Mouse (Mus musculus) hindbrain, embryonic 15.5 days (tissue): ENCODE measurements around the gene Kcna10. TPM values are rescaled to one million over a fixed set of nuclear protein-coding genes. Genes with fewer than 3 reads are reported as not detected.
A peak's percentile ranks its signal among the peaks of the same experiment; 100 is the strongest.

Experiments
- ATAC-seq: fragments of 200-750 bp; cut with Nextera tagmentation; 2 replicates; pipeline ENCODE4 v1.8.0; 2017; ENCODE audit warnings: low read depth, moderate number of reproducible peaks, moderate TSS enrichment; ENCODE audit not compliant: low FRiP score
- H3K27ac ChIP-seq: fragments of 300-500 bp; sonication (generic); replicated peaks from 2 replicates; pipeline ENCODE4 v1.5.1; 2015; ENCODE audit warnings: mild to moderate bottlenecking, inconsistent platforms
- H3K27me3 ChIP-seq: fragments of 300-500 bp; sonication (generic); 2 replicates; pipeline ENCODE4 v1.6.1; 2015; ENCODE audit warnings: control low read depth, inconsistent platforms
- H3K36me3 ChIP-seq: fragments of 300-500 bp; sonication (generic); 2 replicates; pipeline ENCODE4 v1.6.1; 2015; ENCODE audit warnings: control low read depth, inconsistent platforms
- H3K4me1 ChIP-seq: fragments of 300-500 bp; sonication (generic); replicated peaks from 2 replicates; pipeline ENCODE4 v1.6.1; 2015; ENCODE audit warnings: control low read depth, inconsistent platforms
- H3K4me2 ChIP-seq: fragments of 300-500 bp; sonication (generic); 2 replicates; pipeline ENCODE4 v1.6.1; 2015; ENCODE audit warnings: moderate library complexity, mild to moderate bottlenecking, inconsistent platforms
- H3K4me3 ChIP-seq: fragments of 300-500 bp; sonication (generic); 2 replicates; pipeline ENCODE4 v1.5.1; 2015; ENCODE audit warnings: mild to moderate bottlenecking, inconsistent platforms
- H3K9ac ChIP-seq: fragments of 300-500 bp; sonication (generic); 2 replicates; pipeline ENCODE4 v1.6.1; 2015; ENCODE audit warnings: inconsistent platforms
- H3K9me3 ChIP-seq: fragments of 300-500 bp; sonication (generic); 2 replicates; pipeline ENCODE4 v1.6.1; 2016; ENCODE audit warnings: control low read depth, inconsistent platforms
- WGBS: fragments of 180-500 bp; shearing (Covaris S2); methylation state at CpG from one replicate; pipeline ENCODE4 v1.1.7; 2015; 5-methylcytosine and 5-hydroxymethylcytosine counted together
- polyA plus RNA-seq: library from polyadenylated mRNA; unstranded; fragments of >200 nt; fragmentation: Nextera tagmentation; extraction: Ambion mirVana; gene quantifications from 2 replicates; pipeline ENCODE4 v1.2.1, GENCODE M21; 2015

The Kcna10 gene
- polyA plus RNA-seq, 1 experiment from 2014 or later = not detected

DNA sequence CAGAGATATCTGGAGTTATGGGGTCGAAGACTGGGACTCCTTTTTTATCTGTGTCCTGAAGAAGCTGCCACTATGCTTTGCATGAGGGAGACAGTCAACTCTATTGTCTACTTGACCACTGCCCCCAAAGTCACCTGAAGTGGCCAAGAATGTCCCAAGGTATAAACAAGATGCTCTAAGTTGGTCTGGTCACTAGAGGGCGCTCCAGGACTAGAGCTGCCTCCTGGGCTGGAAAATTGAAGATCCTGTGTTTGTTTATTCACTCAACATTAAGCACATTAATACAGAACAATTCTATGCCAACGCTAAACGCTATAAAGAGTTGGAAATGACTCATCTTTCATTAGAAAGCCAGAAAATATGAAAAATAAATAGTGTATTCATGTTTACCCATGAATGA, 23.1 kb downstream of the Kcna10 start:
- ATAC-seq = no peak
- H3K36me3 ChIP-seq = no peaks in the 10 kb centered on the region
- H3K9me3 ChIP-seq = no peaks in the 10 kb centered on the region
- H3K4me3 ChIP-seq = no peak overlapping the region
- H3K4me2 ChIP-seq = no peak overlapping the region
- no peaks in the 10 kb centered on the region for H3K27me3 ChIP-seq
- H3K9ac ChIP-seq = no peak overlapping the region
- no peak overlapping the region for H3K27ac ChIP-seq
- WGBS = 18% methylated on average over 4 of the region's 4 CpGs
- peaks cover 13% of the 10 kb centered on the region for H3K4me1 ChIP-seq

DNA sequence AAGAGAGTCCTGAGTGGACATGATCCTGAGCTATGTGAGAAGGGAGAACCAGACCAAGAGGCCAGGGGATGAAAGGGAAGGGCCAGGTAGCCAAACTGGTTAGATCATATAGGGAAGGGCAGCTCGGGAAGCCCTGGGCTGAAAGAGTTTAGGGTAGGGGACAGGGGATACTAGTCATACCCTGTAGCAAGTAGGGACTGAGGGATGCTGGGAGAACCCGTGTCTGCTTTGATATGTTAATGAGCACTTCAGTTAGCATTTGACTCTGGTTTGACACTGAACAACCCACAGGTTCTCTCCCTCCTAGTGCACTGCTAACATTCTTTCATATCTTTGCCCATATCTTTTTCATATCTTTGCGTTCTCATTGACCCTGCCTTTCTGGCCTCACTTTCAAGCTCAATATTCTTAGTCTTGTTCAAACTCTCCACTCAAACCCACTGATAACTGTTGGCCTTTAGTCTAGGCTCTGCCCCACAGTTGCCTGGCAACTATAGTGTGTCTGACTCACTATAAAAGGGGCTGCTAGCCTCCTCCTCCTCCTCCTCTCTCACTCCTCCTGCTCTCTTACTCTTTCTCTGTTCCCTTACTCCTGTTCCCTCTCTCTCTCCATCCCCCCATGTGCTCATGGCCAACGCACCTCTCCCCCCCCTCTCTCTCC, 23.8 kb downstream of the Kcna10 start:
- no peaks in the 10 kb centered on the region for H3K27me3 ChIP-seq
- no peak overlapping the region for H3K9ac ChIP-seq
- 38% methylated on average over 4 of the region's 4 CpGs for WGBS
- no peak overlapping the region for H3K4me3 ChIP-seq
- no peak for ATAC-seq
- no peak overlapping the region for H3K4me2 ChIP-seq
- no peaks in the 10 kb centered on the region for H3K36me3 ChIP-seq
- H3K9me3 ChIP-seq = no peaks in the 10 kb centered on the region
- H3K4me1 ChIP-seq = peaks cover 13% of the 10 kb centered on the region
- H3K27ac ChIP-seq = no peak overlapping the region

DNA sequence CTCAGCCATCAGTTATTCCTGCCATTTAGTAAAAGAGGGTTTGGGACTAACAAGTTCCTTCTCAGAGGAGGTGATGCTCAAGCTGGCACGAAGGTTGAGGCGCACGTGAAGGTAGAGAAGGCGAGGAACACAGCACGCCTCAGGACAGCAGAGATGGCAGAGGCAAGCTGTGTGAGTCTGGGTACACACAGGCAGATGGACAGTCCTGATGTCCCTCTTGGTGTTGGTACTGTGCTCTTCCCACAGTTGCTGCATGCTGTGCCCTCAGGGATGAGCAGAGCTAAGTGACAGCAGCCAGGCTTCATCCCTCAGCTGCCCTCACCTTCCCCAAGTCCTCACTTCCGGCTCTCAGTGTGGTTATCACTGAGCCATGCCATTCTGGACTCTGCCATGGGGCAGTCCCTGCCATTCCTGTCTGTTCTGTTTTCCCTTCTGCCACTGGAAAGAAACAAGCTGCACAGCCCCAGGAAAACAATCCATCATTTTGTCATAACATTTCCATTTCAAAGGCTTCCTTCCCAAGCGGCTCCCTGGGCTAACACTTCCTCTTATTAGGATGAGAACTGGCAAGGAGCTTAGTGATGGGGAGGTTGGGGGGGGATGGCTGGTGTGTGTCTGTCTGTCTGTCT, 24.9 kb downstream of the Kcna10 start:
- Histone ChIP-seq H3K27ac (0 out of 2 replicates have a peak overlapping the region, but pooled peaks have one; percentile 25), H3K4me2 (no peak overlapping the region)

DNA sequence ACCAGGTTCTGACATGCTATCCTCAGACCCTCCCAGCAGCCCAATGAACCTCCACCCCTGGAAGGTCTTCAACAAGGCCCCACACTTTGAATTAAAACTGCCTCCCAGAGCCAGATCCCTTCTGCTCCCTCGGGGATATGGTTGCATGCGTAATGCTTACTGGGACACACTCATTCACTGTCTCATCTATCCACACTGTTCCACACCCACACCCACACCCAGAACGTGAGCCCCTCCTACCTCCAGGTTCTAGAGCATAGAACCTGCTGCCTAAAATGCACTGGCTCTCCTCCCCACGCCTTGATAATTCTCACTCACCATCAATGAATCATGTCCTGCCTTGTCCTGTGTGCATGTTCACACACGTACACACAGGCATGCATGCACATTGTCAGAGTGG, 31.8 kb downstream of the Kcna10 start:
- H3K27me3 ChIP-seq = no peaks in the 10 kb centered on the region
- no peak overlapping the region for H3K27ac ChIP-seq
- no peak overlapping the region for H3K4me3 ChIP-seq
- H3K36me3 ChIP-seq = no peaks in the 10 kb centered on the region
- WGBS = 92% methylated on average over 5 of the region's 5 CpGs
- no peaks in the 10 kb centered on the region for H3K9me3 ChIP-seq
- no peaks in the 10 kb centered on the region for H3K4me1 ChIP-seq
- H3K9ac ChIP-seq = no peak overlapping the region
- H3K4me2 ChIP-seq = no peak overlapping the region
- no peak for ATAC-seq

More for the DNA sequence above, 24.9 kb downstream of the Kcna10 start:
- Histone ChIP-seq H3K36me3 (no peaks in the 10 kb centered on the region), H3K4me3 (no peak overlapping the region), H3K9ac (no peak overlapping the region), H3K9me3 (no peaks in the 10 kb centered on the region), H3K4me1 (peaks cover 13% of the 10 kb centered on the region), H3K27me3 (no peaks in the 10 kb centered on the region)
- ATAC-seq = peak; percentile 68
- 55% methylated on average over 7 of the region's 7 CpGs for WGBS

DNA sequence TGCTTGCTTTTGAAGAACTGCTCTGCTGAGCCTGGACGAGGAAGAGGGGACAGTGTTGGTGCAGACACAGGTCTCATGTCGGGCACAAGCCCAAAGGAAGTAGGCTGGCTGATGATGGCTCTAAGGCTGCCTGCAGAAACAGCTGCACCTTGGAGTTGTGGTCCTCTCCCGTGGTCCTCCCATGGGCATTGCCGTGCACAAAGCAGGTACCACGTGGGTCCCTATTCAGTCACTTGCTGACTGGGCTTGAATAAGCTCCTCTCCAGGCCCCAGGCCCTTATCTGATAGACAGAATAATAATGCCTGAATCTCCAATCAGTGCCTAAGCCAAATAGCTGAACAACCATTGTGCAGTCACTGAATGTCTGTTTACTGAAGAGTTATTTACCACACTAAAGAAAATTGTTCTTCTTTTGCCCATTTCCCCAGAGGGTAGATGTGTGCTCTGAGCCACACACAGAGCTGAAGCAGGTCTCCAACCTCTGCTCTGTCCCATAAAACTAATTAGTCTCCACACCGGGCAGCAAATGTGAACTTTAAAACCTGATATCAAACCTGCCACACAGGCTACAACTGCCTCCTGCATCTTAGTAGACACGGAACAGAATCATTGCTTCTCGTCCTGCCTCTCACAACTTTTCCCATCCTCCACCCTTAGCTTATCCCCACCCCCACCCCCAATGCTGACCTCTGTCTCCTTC, 33.7 kb downstream of the Kcna10 start:
- H3K4me1 ChIP-seq = no peaks in the 10 kb centered on the region
- H3K27ac ChIP-seq = no peak overlapping the region
- no peak overlapping the region for H3K4me3 ChIP-seq
- no peaks in the 10 kb centered on the region for H3K27me3 ChIP-seq
- no peaks in the 10 kb centered on the region for H3K36me3 ChIP-seq
- ATAC-seq = no peak
- no peaks in the 10 kb centered on the region for H3K9me3 ChIP-seq
- WGBS = 69% methylated on average over 8 of the region's 8 CpGs
- H3K4me2 ChIP-seq = no peak overlapping the region
- no peak overlapping the region for H3K9ac ChIP-seq

DNA sequence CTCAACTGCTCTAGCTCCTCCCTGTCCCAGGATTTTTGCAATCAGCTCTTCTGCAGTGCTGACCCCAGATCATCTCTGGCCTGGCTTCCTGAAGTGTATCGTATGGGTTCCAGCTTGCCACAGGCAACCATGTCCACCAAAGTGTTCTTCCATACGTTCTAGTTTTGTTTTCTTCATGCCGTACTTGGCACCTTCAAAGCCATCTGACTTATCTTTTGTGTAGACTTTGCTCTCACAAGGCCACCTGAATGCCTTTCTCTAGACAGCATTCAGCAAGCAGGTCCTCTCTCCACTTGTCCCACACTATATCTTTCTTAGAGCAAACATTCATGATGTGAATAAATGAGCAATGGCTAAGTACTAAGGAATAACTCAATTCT, 34.2 kb downstream of the Kcna10 start:
- Histone ChIP-seq H3K27ac (no peak overlapping the region), H3K4me3 (no peak overlapping the region), H3K9me3 (no peaks in the 10 kb centered on the region), H3K27me3 (no peaks in the 10 kb centered on the region), H3K4me2 (no peak overlapping the region), H3K4me1 (no peaks in the 10 kb centered on the region), H3K36me3 (no peaks in the 10 kb centered on the region), H3K9ac (no peak overlapping the region)
- 88% methylated on average over 3 of the region's 3 CpGs for WGBS
- no peak for ATAC-seq

DNA sequence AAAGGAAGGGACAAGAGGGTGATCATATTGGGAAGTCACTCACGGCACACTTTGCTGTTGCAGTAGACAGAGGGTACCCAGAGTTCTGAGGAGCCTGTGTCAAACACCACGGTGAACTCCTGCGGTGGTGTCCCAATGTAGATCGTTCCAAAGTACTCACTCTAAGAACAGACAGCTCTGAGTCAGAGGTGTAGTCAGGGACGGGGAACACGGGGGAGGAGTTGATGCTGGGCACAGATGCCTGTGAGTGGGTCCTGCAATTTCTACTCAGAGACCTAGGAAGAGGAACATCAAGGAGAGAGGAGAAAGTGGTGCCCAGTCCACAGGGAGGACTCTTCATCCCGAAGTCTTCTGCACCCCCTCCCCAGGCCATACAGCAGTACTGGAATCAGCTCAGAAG, 35.7 kb downstream of the Kcna10 start:
- Histone ChIP-seq H3K9ac (no peak overlapping the region), H3K36me3 (no peaks in the 10 kb centered on the region), H3K4me1 (no peaks in the 10 kb centered on the region), H3K9me3 (no peaks in the 10 kb centered on the region), H3K27me3 (no peaks in the 10 kb centered on the region), H3K4me3 (no peak overlapping the region), H3K27ac (no peak overlapping the region), H3K4me2 (no peak overlapping the region)
- 91% methylated on average over 7 of the region's 7 CpGs for WGBS
- no peak for ATAC-seq

DNA sequence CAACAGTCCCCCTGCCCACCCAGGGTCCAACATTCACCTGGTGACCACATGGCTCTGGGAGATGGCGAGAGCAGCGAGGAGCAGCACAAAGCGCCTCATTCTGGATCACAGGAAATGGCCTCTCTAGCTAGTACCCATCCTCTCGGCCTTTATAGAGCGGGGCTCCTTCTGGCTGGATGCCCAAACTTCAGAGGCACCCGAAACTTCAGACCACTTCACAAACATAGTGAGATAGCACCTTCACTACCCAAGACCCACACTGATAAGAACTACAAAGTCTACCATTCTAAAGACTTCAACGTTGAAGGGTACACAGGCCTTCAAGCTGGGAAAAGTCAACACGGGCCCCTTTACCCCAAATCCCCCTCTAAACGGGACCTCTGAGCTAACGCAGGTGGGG, 38.8 kb downstream of the Kcna10 start, which contains the start of gene Cym:
Gene Cym (minus strand): TSS at position 125 of the 400 bp plus-strand sequence.
- 91% methylated on average over 10 of the region's 10 CpGs for WGBS

DNA sequence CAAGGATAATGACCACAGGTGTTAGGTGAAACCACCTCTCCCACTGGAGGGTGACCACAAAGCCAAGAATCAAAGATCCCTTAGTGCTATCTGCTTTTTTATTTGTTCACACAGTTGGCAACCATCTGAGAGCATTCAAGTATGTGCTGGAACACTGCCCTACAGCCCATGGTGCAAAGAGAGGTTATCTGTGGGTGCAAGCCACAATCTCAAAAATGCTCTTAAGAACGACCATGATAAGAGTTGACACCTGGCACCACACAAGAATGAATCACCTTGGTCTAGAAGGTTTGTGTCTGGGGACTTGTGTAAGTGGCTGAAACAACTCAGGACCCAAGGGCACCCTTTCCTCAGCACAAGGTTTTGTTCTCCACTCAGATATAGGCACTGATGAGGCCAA, 40.4 kb downstream of the Kcna10 start:
- 71% methylated on average over 1 of the region's 1 CpGs for WGBS
- no peaks in the 10 kb centered on the region for H3K9me3 ChIP-seq
- H3K9ac ChIP-seq = no peak overlapping the region
- no peak overlapping the region for H3K4me2 ChIP-seq
- ATAC-seq = no peak
- no peaks in the 10 kb centered on the region for H3K27me3 ChIP-seq
- H3K27ac ChIP-seq = no peak overlapping the region
- H3K36me3 ChIP-seq = no peaks in the 10 kb centered on the region
- no peak overlapping the region for H3K4me3 ChIP-seq
- H3K4me1 ChIP-seq = no peaks in the 10 kb centered on the region

More for the DNA sequence above, 38.8 kb downstream of the Kcna10 start, which contains the start of gene Cym:
- Histone ChIP-seq H3K27me3 (no peaks in the 10 kb centered on the region), H3K4me2 (no peak within 1 kb of the TSS), H3K9ac (no peak within 1 kb of the TSS), H3K9me3 (no peaks in the 10 kb centered on the region), H3K4me1 (no peaks in the 10 kb centered on the region), H3K36me3 (no peaks in the 10 kb centered on the region), H3K27ac (no peak within 1 kb of the TSS), H3K4me3 (no peak within 1 kb of the TSS)
- ATAC-seq = no peak

DNA sequence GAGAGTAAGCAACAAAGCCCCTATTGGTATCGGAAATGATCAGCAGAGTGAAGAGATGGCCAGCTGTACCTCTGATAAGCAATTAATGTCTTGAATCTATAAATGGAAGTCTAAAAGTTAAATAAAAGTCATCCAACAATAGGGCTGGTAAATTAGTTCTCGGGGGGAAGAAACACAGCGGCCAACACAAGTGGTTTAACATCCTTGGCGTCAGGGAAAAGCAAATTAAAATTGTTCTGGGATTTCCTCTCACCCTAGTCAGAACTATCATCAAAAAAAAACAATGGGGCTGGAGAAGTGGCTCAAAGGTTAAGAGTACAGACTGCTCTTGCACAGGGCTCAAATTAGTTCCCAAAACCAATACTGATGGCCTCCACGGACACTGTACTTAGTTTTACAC, 43.0 kb downstream of the Kcna10 start:
- ATAC-seq = no peak
- H3K9me3 ChIP-seq = no peaks in the 10 kb centered on the region
- no peak overlapping the region for H3K4me2 ChIP-seq
- WGBS = 87% methylated on average over 5 of the region's 5 CpGs
- no peaks in the 10 kb centered on the region for H3K36me3 ChIP-seq
- no peak overlapping the region for H3K27ac ChIP-seq
- H3K4me3 ChIP-seq = no peak overlapping the region
- no peaks in the 10 kb centered on the region for H3K27me3 ChIP-seq
- no peaks in the 10 kb centered on the region for H3K4me1 ChIP-seq
- H3K9ac ChIP-seq = no peak overlapping the region

DNA sequence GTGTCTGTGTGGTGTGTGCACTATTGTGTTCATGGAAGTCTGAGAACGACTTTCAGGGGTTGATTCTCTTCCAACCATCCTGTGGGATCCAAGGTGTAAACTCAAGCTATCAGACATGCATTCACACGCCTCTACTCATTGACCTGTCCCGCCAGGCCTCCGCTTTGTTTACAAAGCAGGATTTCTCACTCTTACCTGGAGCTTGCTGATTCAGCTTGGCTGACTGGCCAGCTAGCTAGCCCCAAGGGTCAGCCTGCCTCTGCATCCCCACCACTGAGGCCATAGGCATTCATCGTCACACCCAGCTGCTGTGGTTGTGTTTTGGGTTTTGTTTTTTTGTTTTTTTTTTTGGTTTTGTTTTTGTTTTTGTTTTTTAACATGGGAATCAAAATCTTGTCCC, 46.4 kb downstream of the Kcna10 start:
- no peaks in the 10 kb centered on the region for H3K27me3 ChIP-seq
- 88% methylated on average over 5 of the region's 5 CpGs for WGBS
- H3K27ac ChIP-seq = no peak overlapping the region
- H3K4me2 ChIP-seq = no peak overlapping the region
- H3K36me3 ChIP-seq = no peaks in the 10 kb centered on the region
- no peaks in the 10 kb centered on the region for H3K9me3 ChIP-seq
- no peak overlapping the region for H3K4me3 ChIP-seq
- no peaks in the 10 kb centered on the region for H3K4me1 ChIP-seq
- no peak overlapping the region for H3K9ac ChIP-seq
- no peak for ATAC-seq

DNA sequence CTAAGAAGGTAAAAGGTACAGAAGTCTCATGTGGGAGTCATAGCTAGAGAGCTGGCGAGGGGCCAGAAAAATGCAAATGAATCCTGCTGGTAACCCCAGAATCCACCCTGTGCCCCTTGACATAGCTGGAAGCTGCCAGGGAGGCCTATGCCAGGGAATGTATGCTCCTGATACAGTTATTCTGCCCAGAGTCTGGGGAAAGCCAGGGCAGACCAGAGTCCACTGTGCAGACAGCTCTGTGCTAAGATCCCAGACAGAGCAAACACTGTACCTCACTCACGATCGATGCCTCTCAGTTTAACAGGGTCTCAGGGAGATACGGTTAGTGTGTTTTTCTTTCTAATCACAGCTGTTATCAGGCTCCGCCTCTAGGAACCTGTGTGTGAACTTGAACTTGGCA, 47.0 kb downstream of the Kcna10 start:
- no peak for ATAC-seq
- no peak overlapping the region for H3K27ac ChIP-seq
- H3K4me3 ChIP-seq = no peak overlapping the region
- H3K27me3 ChIP-seq = no peaks in the 10 kb centered on the region
- 79% methylated on average over 5 of the region's 5 CpGs for WGBS
- H3K9me3 ChIP-seq = no peaks in the 10 kb centered on the region
- no peaks in the 10 kb centered on the region for H3K4me1 ChIP-seq
- no peaks in the 10 kb centered on the region for H3K36me3 ChIP-seq
- no peak overlapping the region for H3K4me2 ChIP-seq
- no peak overlapping the region for H3K9ac ChIP-seq
